Mouse (Mus musculus): Measurements from ENCODE around the gene Ifnar1. TPM values are rescaled to one million over a fixed set of nuclear protein-coding genes. Genes with fewer than 3 reads are reported as not detected.

The Ifnar1 gene
- polyA plus RNA-seq, 1 experiment from 2014 or later, result 42.7 TPM

DNA sequence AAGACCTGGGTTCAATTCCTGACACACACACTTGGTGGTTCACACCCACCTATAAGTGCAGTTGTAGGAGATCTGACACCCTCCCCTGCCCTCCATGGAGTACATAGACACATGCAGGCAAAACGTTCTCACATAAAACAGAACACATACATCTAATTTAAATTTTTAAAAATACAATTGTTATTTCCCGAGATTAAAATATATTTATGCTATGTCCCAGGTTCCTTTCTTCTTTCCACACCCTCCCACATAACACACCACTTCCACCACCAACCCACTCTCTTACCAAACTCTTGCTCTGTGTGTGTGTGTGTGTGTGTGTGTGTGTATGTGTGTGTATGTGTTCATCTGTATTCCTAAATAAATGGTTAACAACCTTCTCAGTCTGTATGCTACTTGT, 3.0 kb downstream of the Ifnar1 start:
- ATAC-seq, result no peak
- H3K9me3 ChIP-seq (ENCODE audit: control insufficient read depth, low read length), result no peaks in the 10 kb centered on the region
- H3K4me1 ChIP-seq (ENCODE audit: control insufficient read depth, insufficient read depth, low read depth, low read length), result peaks cover 10% of the 10 kb centered on the region
- H3K9ac ChIP-seq (ENCODE audit: low read depth, low read length), result no peak overlapping the region
- H3K27ac ChIP-seq (ENCODE audit: low read depth, low read length), result no peak overlapping the region
- no peaks in the 10 kb centered on the region for H3K27me3 ChIP-seq (replicated peaks; ENCODE audit: control insufficient read depth, insufficient read depth, low read length)
- peaks cover 20% of the 10 kb centered on the region for H3K36me3 ChIP-seq (ENCODE audit: control insufficient read depth, insufficient read depth, low read length)
- 90% methylated on average over 2 of the region's 2 CpGs for WGBS
- no peak overlapping the region for H3K4me2 ChIP-seq (ENCODE audit: low read length)
- no peak overlapping the region for H3K4me3 ChIP-seq (ENCODE audit: low read length)

- ATAC-seq, result no peak
- Histone ChIP-seq H3K4me2 (ENCODE audit: low read length) (no peak overlapping the region), H3K36me3 (ENCODE audit: control insufficient read depth, insufficient read depth, low read length) (peaks cover 27% of the 10 kb centered on the region), H3K4me1 (ENCODE audit: control insufficient read depth, insufficient read depth, low read depth, low read length) (peaks cover 8% of the 10 kb centered on the region), H3K9ac (ENCODE audit: low read depth, low read length) (no peak overlapping the region), H3K9me3 (ENCODE audit: control insufficient read depth, low read length) (no peaks in the 10 kb centered on the region), H3K27ac (ENCODE audit: low read depth, low read length) (no peak overlapping the region), H3K27me3 (replicated peaks; ENCODE audit: control insufficient read depth, insufficient read depth, low read length) (no peaks in the 10 kb centered on the region), H3K4me3 (ENCODE audit: low read length) (no peak overlapping the region)
- 91% methylated on average over 4 of the region's 4 CpGs for WGBS
Observed at GRCm38 (mm10) chr16:91490897-91491296, 5.9 kb downstream of the Ifnar1 start.

- Histone ChIP-seq H3K9me3 (ENCODE audit: control insufficient read depth, low read length) (no peaks in the 10 kb centered on the region), H3K36me3 (ENCODE audit: control insufficient read depth, insufficient read depth, low read length) (peaks cover 33% of the 10 kb centered on the region), H3K27me3 (replicated peaks; ENCODE audit: control insufficient read depth, insufficient read depth, low read length) (no peaks in the 10 kb centered on the region), H3K4me3 (ENCODE audit: low read length) (no peak overlapping the region), H3K27ac (ENCODE audit: low read depth, low read length) (no peak overlapping the region), H3K4me1 (ENCODE audit: control insufficient read depth, insufficient read depth, low read depth, low read length) (peaks cover 2% of the 10 kb centered on the region), H3K9ac (ENCODE audit: low read depth, low read length) (no peak overlapping the region), H3K4me2 (ENCODE audit: low read length) (no peak overlapping the region)
- no peak for ATAC-seq
- WGBS, result 94% methylated on average over 3 of the region's 3 CpGs
Observed at GRCm38 (mm10) chr16:91491473-91491872, 6.4 kb downstream of the Ifnar1 start.

DNA sequence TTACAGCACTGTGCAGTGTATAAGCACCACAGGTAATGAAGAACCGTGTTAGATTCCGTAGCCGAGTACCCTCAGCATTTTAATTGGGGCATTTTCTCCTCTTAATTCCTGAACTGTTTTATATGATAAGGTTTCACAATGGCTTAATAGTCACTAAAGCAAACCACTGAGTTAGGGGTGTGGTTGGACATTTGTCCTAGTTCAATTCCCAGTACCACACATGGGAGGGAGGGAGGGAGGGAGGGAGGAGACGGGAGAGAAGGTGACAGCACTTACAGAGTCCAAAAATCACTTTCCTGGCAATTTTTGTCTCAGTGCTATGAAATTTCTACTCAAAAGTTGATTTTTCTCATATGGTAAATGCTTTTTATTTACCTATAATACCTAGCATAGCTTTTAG, 10.5 kb downstream of the Ifnar1 start:
- H3K27ac ChIP-seq (ENCODE audit: low read depth, low read length), result no peak overlapping the region
- H3K4me3 ChIP-seq (ENCODE audit: low read length), result no peak overlapping the region
- no peak overlapping the region for H3K9ac ChIP-seq (ENCODE audit: low read depth, low read length)
- ATAC-seq, result no peak
- H3K36me3 ChIP-seq (ENCODE audit: control insufficient read depth, insufficient read depth, low read length), result peaks cover 46% of the 10 kb centered on the region
- H3K9me3 ChIP-seq (ENCODE audit: control insufficient read depth, low read length), result no peaks in the 10 kb centered on the region
- no peaks in the 10 kb centered on the region for H3K4me1 ChIP-seq (ENCODE audit: control insufficient read depth, insufficient read depth, low read depth, low read length)
- WGBS, result 93% methylated on average over 4 of the region's 4 CpGs
- no peak overlapping the region for H3K4me2 ChIP-seq (ENCODE audit: low read length)
- H3K27me3 ChIP-seq (replicated peaks; ENCODE audit: control insufficient read depth, insufficient read depth, low read length), result no peaks in the 10 kb centered on the region

GRCm38 (mm10) chr16:91496206-91496605, 11.2 kb downstream of the Ifnar1 start:
- Histone ChIP-seq H3K36me3 (ENCODE audit: control insufficient read depth, insufficient read depth, low read length) (peaks cover 49% of the 10 kb centered on the region), H3K9me3 (ENCODE audit: control insufficient read depth, low read length) (no peaks in the 10 kb centered on the region), H3K9ac (ENCODE audit: low read depth, low read length) (no peak overlapping the region), H3K4me2 (ENCODE audit: low read length) (no peak overlapping the region), H3K27ac (ENCODE audit: low read depth, low read length) (no peak overlapping the region), H3K4me3 (ENCODE audit: low read length) (no peak overlapping the region), H3K4me1 (ENCODE audit: control insufficient read depth, insufficient read depth, low read depth, low read length) (no peaks in the 10 kb centered on the region), H3K27me3 (replicated peaks; ENCODE audit: control insufficient read depth, insufficient read depth, low read length) (no peaks in the 10 kb centered on the region)
- no peak for ATAC-seq
- 93% methylated on average over 17 of the region's 17 CpGs for WGBS

GRCm38 (mm10) chr16:91496766-91497165, 11.7 kb downstream of the Ifnar1 start:
- whole genome bisulfite sequencing, result 93% methylated on average over 3 of the region's 3 CpGs
- no peak overlapping the region for H3K27ac ChIP-seq (ENCODE audit: low read depth, low read length)
- H3K4me3 ChIP-seq (ENCODE audit: low read length), result no peak overlapping the region
- no peak overlapping the region for H3K4me2 ChIP-seq (ENCODE audit: low read length)
- H3K36me3 ChIP-seq (ENCODE audit: control insufficient read depth, insufficient read depth, low read length), result peaks cover 54% of the 10 kb centered on the region
- H3K9ac ChIP-seq (ENCODE audit: low read depth, low read length), result no peak overlapping the region
- H3K4me1 ChIP-seq (ENCODE audit: control insufficient read depth, insufficient read depth, low read depth, low read length), result no peaks in the 10 kb centered on the region
- H3K9me3 ChIP-seq (ENCODE audit: control insufficient read depth, low read length), result no peaks in the 10 kb centered on the region
- no peak for ATAC-seq
- no peaks in the 10 kb centered on the region for H3K27me3 ChIP-seq (replicated peaks; ENCODE audit: control insufficient read depth, insufficient read depth, low read length)

DNA sequence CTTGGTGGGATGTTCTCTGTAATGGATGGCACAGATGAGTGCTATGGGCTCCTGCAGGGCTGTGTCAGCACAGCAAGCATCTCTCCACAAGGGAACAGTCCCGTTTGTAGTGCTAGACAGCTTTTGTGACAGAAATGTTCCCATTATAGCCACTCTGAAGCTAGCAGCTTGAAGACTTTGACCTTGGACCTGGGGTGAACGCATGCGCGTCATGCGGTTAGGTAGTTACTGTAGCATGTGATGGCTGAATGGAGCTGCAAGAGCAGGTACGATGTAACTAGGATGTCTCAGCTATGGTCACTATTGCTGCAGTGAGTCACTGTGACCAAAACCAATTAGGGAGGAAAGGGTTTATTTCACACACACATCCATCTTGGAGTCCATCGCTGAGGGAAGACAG, 13.0 kb downstream of the Ifnar1 start:
- no peak overlapping the region for H3K9ac ChIP-seq (ENCODE audit: low read depth, low read length)
- ATAC-seq, result no peak
- H3K27ac ChIP-seq (ENCODE audit: low read depth, low read length), result no peak overlapping the region
- H3K4me2 ChIP-seq (ENCODE audit: low read length), result no peak overlapping the region
- H3K4me1 ChIP-seq (ENCODE audit: control insufficient read depth, insufficient read depth, low read depth, low read length), result no peaks in the 10 kb centered on the region
- peaks cover 49% of the 10 kb centered on the region for H3K36me3 ChIP-seq (ENCODE audit: control insufficient read depth, insufficient read depth, low read length)
- H3K27me3 ChIP-seq (replicated peaks; ENCODE audit: control insufficient read depth, insufficient read depth, low read length), result no peaks in the 10 kb centered on the region
- 91% methylated on average over 7 of the region's 7 CpGs for WGBS
- H3K9me3 ChIP-seq (ENCODE audit: control insufficient read depth, low read length), result no peaks in the 10 kb centered on the region
- H3K4me3 ChIP-seq (ENCODE audit: low read length), result no peak overlapping the region

GRCm38 (mm10) chr16:91504701-91505100, 19.7 kb downstream of the Ifnar1 start:
- H3K27me3 ChIP-seq (replicated peaks; ENCODE audit: control insufficient read depth, insufficient read depth, low read length), result no peaks in the 10 kb centered on the region
- peaks cover 54% of the 10 kb centered on the region for H3K36me3 ChIP-seq (ENCODE audit: control insufficient read depth, insufficient read depth, low read length)
- WGBS, result 91% methylated on average over 7 of the region's 7 CpGs
- no peak overlapping the region for H3K4me3 ChIP-seq (ENCODE audit: low read length)
- ATAC-seq, result no peak
- H3K4me2 ChIP-seq (ENCODE audit: low read length), result no peak overlapping the region
- no peak overlapping the region for H3K9ac ChIP-seq (ENCODE audit: low read depth, low read length)
- H3K27ac ChIP-seq (ENCODE audit: low read depth, low read length), result no peak overlapping the region
- H3K4me1 ChIP-seq (ENCODE audit: control insufficient read depth, insufficient read depth, low read depth, low read length), result no peaks in the 10 kb centered on the region
- no peaks in the 10 kb centered on the region for H3K9me3 ChIP-seq (ENCODE audit: control insufficient read depth, low read length)

- H3K4me2 ChIP-seq (ENCODE audit: low read length), result no peak overlapping the region
- no peak overlapping the region for H3K9ac ChIP-seq (ENCODE audit: low read depth, low read length)
- no peak; the same call in 1 of the 2 replicates for ATAC-seq
- no peaks in the 10 kb centered on the region for H3K9me3 ChIP-seq (ENCODE audit: control insufficient read depth, low read length)
- no peak overlapping the region for H3K27ac ChIP-seq (ENCODE audit: low read depth, low read length)
- H3K27me3 ChIP-seq (replicated peaks; ENCODE audit: control insufficient read depth, insufficient read depth, low read length), result no peaks in the 10 kb centered on the region
- H3K4me1 ChIP-seq (ENCODE audit: control insufficient read depth, insufficient read depth, low read depth, low read length), result no peaks in the 10 kb centered on the region
- no peak overlapping the region for H3K4me3 ChIP-seq (ENCODE audit: low read length)
- 85% methylated on average over 15 of the region's 15 CpGs for WGBS
- peaks cover 51% of the 10 kb centered on the region for H3K36me3 ChIP-seq (ENCODE audit: control insufficient read depth, insufficient read depth, low read length)
Observed at GRCm38 (mm10) chr16:91505116-91505601, 20.1 kb downstream of the Ifnar1 start.

GRCm38 (mm10) chr16:91506396-91506795, 21.4 kb downstream of the Ifnar1 start:
- no peak overlapping the region for H3K4me2 ChIP-seq (ENCODE audit: low read length)
- peaks cover 41% of the 10 kb centered on the region for H3K36me3 ChIP-seq (ENCODE audit: control insufficient read depth, insufficient read depth, low read length)
- no peak overlapping the region for H3K9ac ChIP-seq (ENCODE audit: low read depth, low read length)
- H3K27me3 ChIP-seq (replicated peaks; ENCODE audit: control insufficient read depth, insufficient read depth, low read length), result no peaks in the 10 kb centered on the region
- H3K4me3 ChIP-seq (ENCODE audit: low read length), result no peak overlapping the region
- no peaks in the 10 kb centered on the region for H3K4me1 ChIP-seq (ENCODE audit: control insufficient read depth, insufficient read depth, low read depth, low read length)
- ATAC-seq, result no peak
- WGBS, result 96% methylated on average over 12 of the region's 12 CpGs
- H3K9me3 ChIP-seq (ENCODE audit: control insufficient read depth, low read length), result no peaks in the 10 kb centered on the region
- H3K27ac ChIP-seq (ENCODE audit: low read depth, low read length), result no peak overlapping the region
